Mouse (Mus musculus) brain, embryonic 18.5 days (tissue): ENCODE measurements at regions not wholly inside any gene's neighbourhood (a gene's known extent, or its start where the extent isn't known, plus 50 kb on each side); places are given as distances from the start of the nearest gene placed in this dataset.
"Not testable (repeated sequence)": the region's sequence is repeated elsewhere in the genome, so short reads cannot be mapped to it uniquely, and the experiment has no call there.

ENCODE experiments used
- DNase-seq: peaks from one replicate; pipeline ENCODE4 v3.0.0-alpha.2; 2012; ENCODE audit warnings: low read depth, low spot score

- DNase-seq, result no peak
Measured at GRCm38 (mm10) chr2:78427659-78428336, 440.1 kb upstream of the Ube2e3 start.

- no peak for DNase-seq
Measured at GRCm38 (mm10) chr2:78418561-78419338, 449.2 kb upstream of the Ube2e3 start.

GRCm38 (mm10) chr2:78416574-78417109, 451.3 kb upstream of the Ube2e3 start:
- DNase-seq, result no peak

GRCm38 (mm10) chr2:78412985-78413384, 454.9 kb upstream of the Ube2e3 start:
- no peak for DNase-seq

- no peak for DNase-seq
Measured at GRCm38 (mm10) chr2:78403890-78404289, 457.7 kb upstream of the Cwc22 start.

GRCm38 (mm10) chr2:78399236-78399635, 453.1 kb upstream of the Cwc22 start:
- DNase-seq, result no peak

DNA sequence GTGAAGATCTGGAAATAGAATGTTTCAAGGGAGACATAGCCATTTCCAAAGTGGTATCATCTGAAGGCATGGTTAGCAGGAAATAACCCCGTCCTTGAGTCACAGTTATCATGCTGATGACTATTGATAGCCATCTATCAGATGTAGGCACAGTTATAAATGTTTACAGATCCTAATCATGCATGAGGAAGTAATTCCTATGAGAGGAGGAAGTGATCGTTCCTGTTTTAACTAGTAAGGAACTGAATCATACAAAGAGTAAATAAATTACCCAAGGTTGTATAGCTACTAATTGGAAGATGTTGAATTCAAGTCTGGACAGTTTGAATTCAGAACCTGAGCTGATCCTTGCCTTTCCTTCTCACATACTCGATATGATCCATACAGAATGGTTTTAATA, 450.7 kb upstream of the Cwc22 start:
- DNase-seq, result no peak

DNA sequence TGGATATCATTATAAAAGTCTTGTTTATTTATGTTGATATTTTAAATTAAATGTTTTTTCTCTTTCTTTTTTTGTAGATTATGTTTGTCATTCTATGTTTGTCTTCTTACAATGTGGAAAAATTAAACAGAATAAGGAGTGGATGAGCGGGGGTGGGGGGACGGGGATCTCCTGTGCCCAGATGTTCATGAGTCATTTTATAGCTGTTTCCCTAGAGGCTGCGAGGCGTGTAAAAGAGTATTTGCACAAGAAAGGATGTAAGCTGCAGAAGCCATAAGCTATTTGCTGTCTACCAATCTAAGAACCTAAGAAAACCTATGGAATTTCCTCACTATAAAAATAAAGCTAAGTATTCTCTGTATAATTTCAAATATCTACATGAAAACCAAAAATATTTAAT, 446.9 kb upstream of the Cwc22 start:
- DNase-seq, result no peak

DNA sequence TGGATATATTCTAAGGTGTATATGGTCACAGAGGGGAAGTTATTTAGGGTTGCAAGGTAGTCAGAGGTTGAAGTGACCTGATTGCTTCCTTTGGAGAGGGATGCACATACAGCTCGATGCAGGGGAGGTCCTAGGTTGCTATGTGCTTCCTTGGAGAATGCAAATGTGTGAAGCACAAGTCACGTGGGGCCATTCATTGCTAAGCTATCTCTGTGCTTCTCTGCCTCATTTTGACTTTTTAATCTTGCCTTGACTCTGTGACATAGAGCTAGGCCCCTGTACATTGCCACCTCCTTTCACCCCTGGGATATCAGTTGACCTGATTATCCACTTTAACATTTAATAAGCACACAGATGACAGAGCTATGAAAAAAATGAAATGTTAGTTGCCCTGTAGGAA, 446.2 kb upstream of the Cwc22 start:
- no peak for DNase-seq

- peak; percentile 16 for DNase-seq
Measured at GRCm38 (mm10) chr2:78388001-78388400, 441.8 kb upstream of the Cwc22 start.

- DNase-seq, result no peak
Measured at GRCm38 (mm10) chr2:78381234-78381633, 435.1 kb upstream of the Cwc22 start.

DNA sequence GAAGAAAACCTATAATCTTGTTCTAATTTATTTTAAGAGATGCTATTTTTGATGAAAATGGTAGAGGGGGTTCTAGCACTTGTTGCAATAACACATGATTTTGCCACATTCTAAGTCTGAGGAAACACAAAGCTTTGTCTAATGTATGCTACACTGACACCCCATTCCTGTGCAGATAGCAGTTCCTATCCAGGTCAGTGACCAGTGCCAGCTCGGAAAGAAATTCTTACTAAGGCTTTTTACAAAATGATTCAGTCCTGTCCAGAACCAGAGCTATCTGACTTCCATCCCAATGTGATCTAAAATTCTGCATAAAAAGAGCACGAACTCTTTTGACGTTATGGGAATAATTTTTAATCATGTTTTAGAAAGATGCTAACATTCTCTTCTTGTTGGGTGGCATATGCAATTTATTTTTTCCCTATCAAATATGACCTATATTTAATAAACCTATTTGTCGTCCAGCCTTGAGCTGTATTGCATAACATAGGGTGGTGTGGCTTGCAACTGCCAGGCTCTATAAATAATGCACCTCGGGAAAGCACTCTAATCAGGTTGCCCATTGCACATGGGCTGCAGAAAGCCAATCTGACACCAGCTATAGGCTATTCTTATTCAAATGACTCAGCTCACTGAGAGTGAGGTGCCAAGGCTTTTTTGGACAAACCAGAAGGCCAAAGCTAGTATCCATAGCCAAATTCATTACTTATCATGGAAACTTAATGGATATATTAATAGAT, 385.7 kb upstream of the Cwc22 start:
- no peak for DNase-seq

DNA sequence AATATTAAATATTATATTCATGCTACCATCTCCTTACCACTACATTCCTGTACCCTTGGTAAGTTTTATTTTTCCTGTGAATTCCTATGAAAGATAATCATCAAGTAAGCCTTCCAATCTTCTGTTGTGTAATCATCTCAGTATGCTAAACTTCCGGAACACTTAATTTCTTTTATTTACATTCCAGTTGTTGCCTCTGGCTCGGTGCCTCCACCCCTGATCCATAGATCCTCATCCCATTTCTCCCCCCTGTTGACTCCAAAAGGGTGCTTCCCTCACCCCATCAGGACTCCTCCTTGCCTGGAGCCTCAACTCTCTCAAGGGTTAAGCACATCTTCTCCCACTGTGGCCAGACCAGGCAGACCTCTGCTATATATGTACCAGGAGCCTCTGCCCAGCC, 379.9 kb upstream of the Cwc22 start:
- DNase-seq, result no peak

GRCm38 (mm10) chr2:78322216-78322965, 376.2 kb upstream of the Cwc22 start:
- DNase-seq, result no peak

GRCm38 (mm10) chr2:78311766-78312491, 365.8 kb upstream of the Cwc22 start:
- no peak for DNase-seq

- no peak for DNase-seq
Measured at GRCm38 (mm10) chr2:78309361-78309760, 363.2 kb upstream of the Cwc22 start.

DNA sequence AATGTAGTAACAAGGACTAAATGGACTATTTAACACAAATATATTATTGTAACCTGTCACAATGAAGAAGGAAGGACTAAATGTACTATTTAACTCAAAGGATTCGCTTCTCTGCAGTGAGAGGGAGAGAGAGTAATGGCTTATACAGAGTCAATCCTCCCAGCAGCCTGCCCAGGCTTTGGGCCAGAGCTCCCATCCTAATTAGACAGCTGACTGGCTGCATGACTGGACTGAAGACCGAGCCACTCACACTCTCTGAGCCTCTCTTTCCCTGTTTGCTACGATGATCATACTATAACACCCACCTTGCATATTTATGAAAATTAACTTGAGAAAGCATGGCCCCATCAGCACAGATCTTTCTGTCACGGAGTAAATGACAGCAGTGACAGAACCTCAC, 360.7 kb upstream of the Cwc22 start:
- DNase-seq, result no peak

DNA sequence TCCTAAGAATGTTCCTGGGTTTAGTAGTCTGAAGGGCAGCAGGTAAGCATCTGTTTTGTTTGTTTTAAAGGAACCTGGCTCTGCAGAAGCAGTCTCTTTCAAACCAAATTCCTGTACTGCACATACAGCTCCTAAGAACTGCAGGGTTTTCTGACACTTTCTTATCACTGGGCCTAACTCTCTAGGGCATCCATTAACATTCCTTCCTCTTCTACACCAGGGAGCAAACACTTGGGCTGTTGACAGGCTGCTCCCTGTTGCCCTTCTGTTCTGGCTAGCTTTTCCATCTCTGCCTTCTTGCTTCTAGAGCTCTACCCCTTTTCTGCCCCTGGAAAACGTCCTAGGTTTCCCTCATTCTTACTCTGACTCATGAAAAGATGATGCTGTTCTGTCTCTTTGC, 345.5 kb upstream of the Cwc22 start:
- no peak for DNase-seq

DNA sequence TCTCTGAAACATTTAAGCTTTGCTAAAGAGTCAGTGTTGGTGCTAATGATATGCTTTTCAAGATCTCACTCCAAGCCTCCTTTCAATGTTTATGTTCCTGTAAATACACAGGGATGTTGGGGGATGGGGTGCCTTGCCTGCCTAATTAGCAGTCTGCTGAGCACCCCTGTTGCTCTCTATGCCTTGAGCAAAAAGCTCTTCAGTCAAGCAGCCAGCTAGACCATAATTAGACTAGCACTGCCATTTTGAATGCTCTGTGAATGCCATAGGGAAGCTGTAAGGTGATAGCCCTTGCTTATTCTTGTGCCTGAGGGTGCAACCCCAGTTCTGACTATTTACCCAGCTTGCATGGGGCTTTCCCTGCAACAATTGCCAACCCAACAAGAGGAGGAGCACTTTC, 338.6 kb upstream of the Cwc22 start:
- DNase-seq, result no peak

- no peak for DNase-seq
Measured at GRCm38 (mm10) chr2:78283605-78284004, 337.4 kb upstream of the Cwc22 start.

DNA sequence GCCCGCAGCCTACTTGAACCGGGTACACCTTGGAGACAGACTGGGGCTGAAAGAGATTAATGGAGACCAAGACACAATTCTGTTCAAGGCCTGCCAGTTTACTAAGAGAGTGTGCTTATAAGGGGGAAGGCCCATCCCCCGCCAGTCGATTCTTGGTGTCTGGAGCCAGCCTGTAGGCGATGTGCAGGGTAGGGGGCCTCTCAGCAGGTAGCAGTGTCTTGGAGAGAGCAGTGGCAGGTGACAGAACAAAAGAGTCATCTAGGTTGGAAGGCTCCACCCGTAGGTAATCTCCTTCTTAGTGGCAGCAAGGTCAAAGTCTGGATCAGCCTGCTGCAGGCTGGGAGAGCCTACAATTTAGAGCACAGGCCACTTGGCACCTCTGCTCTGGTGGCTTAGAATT, 335.7 kb upstream of the Cwc22 start:
- not testable (repeated sequence) for DNase-seq
